Mouse (Mus musculus): Measurements from ENCODE around the gene Sh3bgrl.

- TF ChIP-seq EP300 (IDR thresholded peaks at IDR 0.05; ENCODE audit: low read depth) = no peak
- TF ChIP-seq CTCF (IDR thresholded peaks at IDR 0.05; ENCODE audit: low read depth) = no peak
These were observed 36.7 kb downstream of the Sh3bgrl start for GRCm38 (mm10) chrX:109131834-109132233.
